Mouse (Mus musculus) kidney, postnatal 0 days (tissue): ENCODE measurements around the gene Exoc6b. TPM values are rescaled to one million over a fixed set of nuclear protein-coding genes. Genes with fewer than 3 reads are reported as not detected.

Source experiments
- ATAC-seq: fragments of 200-750 bp; cut with Nextera tagmentation; replicated peaks from 2 replicates; pipeline ENCODE4 v1.8.0; 2017; ENCODE audit warnings: low read depth, moderate number of reproducible peaks, moderate TSS enrichment, moderate library complexity; ENCODE audit not compliant: low FRiP score
- DNase-seq: peaks from one replicate; pipeline ENCODE4 v3.0.0-alpha.2; 2016; ENCODE audit warnings: low spot score
- H3K27ac ChIP-seq: fragments of 300-500 bp; sonication (generic); 2 replicates; pipeline ENCODE4 v1.5.1; 2014; ENCODE audit warnings: mild to moderate bottlenecking
- H3K27me3 ChIP-seq: fragments of 300-500 bp; sonication (generic); 2 replicates; pipeline ENCODE4 v1.6.1; 2014; ENCODE audit warnings: low read length, mixed read lengths; ENCODE audit not compliant: insufficient read depth
- H3K36me3 ChIP-seq: fragments of 300-500 bp; sonication (generic); 2 replicates; pipeline ENCODE4 v1.6.1; 2014; ENCODE audit warnings: low read length, mixed read lengths; ENCODE audit not compliant: insufficient read depth
- H3K4me1 ChIP-seq: fragments of 300-500 bp; sonication (generic); replicated peaks from 2 replicates; pipeline ENCODE4 v1.6.1; 2014; ENCODE audit warnings: antibody characterized with exemption, low read length, mixed read lengths; ENCODE audit not compliant: insufficient read depth
- H3K4me2 ChIP-seq: fragments of 300-500 bp; sonication (generic); 2 replicates; pipeline ENCODE4 v1.6.1; 2014; ENCODE audit warnings: mild to moderate bottlenecking, low read length, moderate library complexity, mixed read lengths
- H3K4me3 ChIP-seq: fragments of 300-500 bp; sonication (generic); replicated peaks from 2 replicates; pipeline ENCODE4 v1.5.1; 2014; ENCODE audit warnings: low read depth, low read length
- H3K9ac ChIP-seq: fragments of 300-500 bp; sonication (generic); 2 replicates; pipeline ENCODE4 v1.6.1; 2014; ENCODE audit warnings: low read depth, low read length
- H3K9me3 ChIP-seq: fragments of 300-500 bp; sonication (generic); replicated peaks from 2 replicates; pipeline ENCODE4 v1.6.1; 2016; ENCODE audit warnings: low read length, inconsistent platforms, mixed read lengths
- CTCF ChIP-seq: IDR thresholded peaks from 2 replicates; pipeline ENCODE4 v1.5.1; 2016; ENCODE audit warnings: antibody characterized with exemption, low read depth, mild to moderate bottlenecking, moderate library complexity
- WGBS: fragments of 180-500 bp; shearing (Covaris S2); extraction: QIAGEN DNeasy Blood & Tissue Kit; methylation state at CpG from one replicate; pipeline ENCODE4 v1.1.7; 2014; 5-methylcytosine and 5-hydroxymethylcytosine counted together
- polyA plus RNA-seq: library from polyadenylated mRNA; unstranded; fragments of >200 nt; fragmentation: Nextera tagmentation; extraction: Ambion mirVana; gene quantifications from 2 replicates; pipeline ENCODE4 v1.2.1, GENCODE M21; 2015

The Exoc6b gene
- polyA plus RNA-seq, 1 experiment from 2014 or later: 16.7 TPM

- H3K4me3 ChIP-seq: no peak overlapping the region
- no peak overlapping the region for H3K27ac ChIP-seq
- DNase-seq (no peak), ATAC-seq (no peak)
- H3K36me3 ChIP-seq: no peaks in the 10 kb centered on the region
- no peaks in the 10 kb centered on the region for H3K9me3 ChIP-seq
- H3K4me1 ChIP-seq: peaks cover 30% of the 10 kb centered on the region; the same call in 1 of the 2 replicates
- peaks cover 75% of the 10 kb centered on the region for H3K27me3 ChIP-seq
- no peak overlapping the region for H3K9ac ChIP-seq
- no peak for TF ChIP-seq CTCF
- H3K4me2 ChIP-seq: no peak overlapping the region
- WGBS: 67% methylated on average over 9 of the region's 9 CpGs
Observed at GRCm38 (mm10) chr6:84581833-84582445, 487.4 kb downstream of the Exoc6b start.

- Histone ChIP-seq H3K9ac (no peak overlapping the region), H3K27ac (no peak overlapping the region), H3K27me3 (peaks cover 67% of the 10 kb centered on the region), H3K4me1 (peaks cover 23% of the 10 kb centered on the region; the same call in 1 of the 2 replicates), H3K36me3 (no peaks in the 10 kb centered on the region), H3K4me3 (no peak overlapping the region), H3K9me3 (no peaks in the 10 kb centered on the region), H3K4me2 (no peak overlapping the region)
- WGBS: 59% methylated on average over 6 of the region's 6 CpGs
- TF ChIP-seq CTCF: no peak
- no peak for ATAC-seq
- no peak for DNase-seq
Observed at GRCm38 (mm10) chr6:84580979-84581832, 488.1 kb downstream of the Exoc6b start.

GRCm38 (mm10) chr6:84579508-84579907 lies 489.8 kb downstream of the Exoc6b start:
- Histone ChIP-seq H3K4me3 (no peak overlapping the region), H3K4me2 (no peak overlapping the region), H3K9me3 (no peaks in the 10 kb centered on the region), H3K4me1 (peaks cover 13% of the 10 kb centered on the region; the same call in 1 of the 2 replicates), H3K27me3 (peaks cover 50% of the 10 kb centered on the region), H3K27ac (no peak overlapping the region), H3K36me3 (no peaks in the 10 kb centered on the region), H3K9ac (no peak overlapping the region)
- DNase-seq: no peak
- TF ChIP-seq CTCF: no peak
- ATAC-seq: no peak
- WGBS: 75% methylated on average over 8 of the region's 8 CpGs

DNA sequence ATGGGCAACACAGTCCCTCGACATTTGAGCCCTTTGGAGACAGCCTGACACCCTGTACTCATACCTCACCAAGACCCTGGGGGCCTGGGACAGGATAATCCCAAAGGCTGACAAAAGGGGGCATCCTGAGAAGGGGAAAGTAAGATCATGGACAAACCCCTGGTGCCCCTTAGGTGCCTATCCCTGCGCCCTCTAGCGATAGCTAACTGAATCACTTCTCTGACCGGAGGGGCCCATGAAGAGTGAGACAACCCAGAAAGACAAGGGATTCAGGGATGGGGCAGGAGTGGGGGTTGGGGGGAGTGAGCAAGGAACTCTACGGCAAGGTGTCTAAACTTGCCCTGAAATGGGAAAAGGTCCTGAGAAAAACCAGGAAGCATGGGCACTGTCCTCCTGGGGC lies 490.4 kb downstream of the Exoc6b start:
- DNase-seq (peak; percentile 55), ATAC-seq (no peak)
- Histone ChIP-seq H3K27me3 (peaks cover 45% of the 10 kb centered on the region), H3K9ac (no peak overlapping the region), H3K4me2 (no peak overlapping the region), H3K9me3 (no peaks in the 10 kb centered on the region), H3K36me3 (no peaks in the 10 kb centered on the region), H3K4me3 (no peak overlapping the region), H3K4me1 (peaks cover 10% of the 10 kb centered on the region; the same call in 1 of the 2 replicates), H3K27ac (no peak overlapping the region)
- WGBS: 13% methylated on average over 5 of the region's 5 CpGs
- peak; percentile 72 for TF ChIP-seq CTCF

DNA sequence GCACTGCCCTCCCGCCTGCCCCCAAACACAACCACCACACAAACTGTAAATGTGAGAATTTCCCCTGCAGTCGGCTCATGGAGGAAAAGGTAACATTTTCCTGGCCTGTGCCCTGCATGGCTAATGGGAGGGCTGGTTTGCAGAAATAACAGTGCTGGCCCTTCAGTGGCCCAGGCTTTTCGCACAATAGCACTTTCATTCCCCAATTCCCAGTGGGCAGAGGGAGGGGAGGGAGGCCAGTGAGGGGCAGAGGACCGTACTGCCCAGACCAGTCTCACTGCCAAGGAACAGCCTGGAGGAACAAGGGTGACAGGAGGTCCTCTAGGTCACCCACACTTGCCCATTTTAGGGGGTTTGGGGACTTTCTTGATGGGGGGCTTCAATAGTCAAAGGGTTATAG lies 491.4 kb downstream of the Exoc6b start:
- Histone ChIP-seq H3K27me3 (peaks cover 41% of the 10 kb centered on the region), H3K27ac (no peak overlapping the region), H3K4me1 (no peaks in the 10 kb centered on the region; the same call in 1 of the 2 replicates), H3K36me3 (no peaks in the 10 kb centered on the region), H3K9ac (no peak overlapping the region), H3K4me3 (no peak overlapping the region), H3K9me3 (no peaks in the 10 kb centered on the region), H3K4me2 (no peak overlapping the region)
- TF ChIP-seq CTCF: no peak
- DNase-seq (no peak), ATAC-seq (no peak)
- WGBS: 63% methylated on average over 4 of the region's 4 CpGs

GRCm38 (mm10) chr6:84573905-84574660 lies 495.2 kb downstream of the Exoc6b start:
- no peaks in the 10 kb centered on the region for H3K36me3 ChIP-seq
- peak overlapping the region; percentile 6 for H3K4me3 ChIP-seq
- peak overlapping the region; percentile 41 for H3K4me2 ChIP-seq
- peak; percentile 62; the same call in 1 of the 2 replicates for TF ChIP-seq CTCF
- no peak overlapping the region for H3K27ac ChIP-seq
- H3K4me1 ChIP-seq: no peaks in the 10 kb centered on the region; the same call in 1 of the 2 replicates
- no peaks in the 10 kb centered on the region for H3K9me3 ChIP-seq
- ATAC-seq (peak; percentile 34; the same call in 1 of the 2 replicates), DNase-seq (peak; percentile 64)
- WGBS: 37% methylated on average over 25 of the region's 25 CpGs
- H3K9ac ChIP-seq: no peak overlapping the region
- H3K27me3 ChIP-seq: peaks cover 12% of the 10 kb centered on the region; the same call in 1 of the 2 replicates
